Mouse (Mus musculus): ENCODE measurements at regions not wholly inside any gene's neighbourhood (a gene's known extent, or its start where the extent isn't known, plus 50 kb on each side); places are given as distances from the start of the nearest gene placed in this dataset.

- DNase-seq (ENCODE audit: low read depth, low spot score): no peak
Observed at GRCm38 (mm10) chr4:31392932-31393632, 570.8 kb upstream of the Map3k7 start.

- DNase-seq (ENCODE audit: low read depth, low spot score): no peak
Observed at GRCm38 (mm10) chr4:31395538-31395937, 568.4 kb upstream of the Map3k7 start.

GRCm38 (mm10) chr4:31403976-31404375, 559.9 kb upstream of the Map3k7 start:
- DNase-seq (ENCODE audit: low read depth, low spot score): no peak

- no peak for DNase-seq (ENCODE audit: low read depth, low spot score)
Observed at GRCm38 (mm10) chr4:31404840-31405714, 558.8 kb upstream of the Map3k7 start.

GRCm38 (mm10) chr4:31410157-31410556, 553.7 kb upstream of the Map3k7 start:
- DNase-seq (ENCODE audit: low read depth, low spot score): no peak

- DNase-seq (ENCODE audit: low read depth, low spot score): no peak
Observed at GRCm38 (mm10) chr4:31411770-31412525, 551.9 kb upstream of the Map3k7 start.

- DNase-seq (ENCODE audit: low read depth, low spot score): no peak
Observed at GRCm38 (mm10) chr4:31417161-31417560, 546.7 kb upstream of the Map3k7 start.

- peak; percentile 69 for DNase-seq (ENCODE audit: low read depth, low spot score)
Observed at GRCm38 (mm10) chr4:31419240-31419639, 544.7 kb upstream of the Map3k7 start.

- DNase-seq (ENCODE audit: low read depth, low spot score): no peak
Observed at GRCm38 (mm10) chr4:31420167-31420566, 543.7 kb upstream of the Map3k7 start.

GRCm38 (mm10) chr4:31421386-31421785, 542.5 kb upstream of the Map3k7 start:
- DNase-seq (ENCODE audit: low read depth, low spot score): no peak

- no peak for DNase-seq (ENCODE audit: low read depth, low spot score)
Observed at GRCm38 (mm10) chr4:31425135-31425534, 538.8 kb upstream of the Map3k7 start.

GRCm38 (mm10) chr4:31425716-31426115, 538.2 kb upstream of the Map3k7 start:
- no peak for DNase-seq (ENCODE audit: low read depth, low spot score)

- no peak for DNase-seq (ENCODE audit: low read depth, low spot score)
Observed at GRCm38 (mm10) chr4:31426169-31427030, 537.5 kb upstream of the Map3k7 start.

- no peak for DNase-seq (ENCODE audit: low read depth, low spot score)
Observed at GRCm38 (mm10) chr4:31433943-31434342, 530.0 kb upstream of the Map3k7 start.

GRCm38 (mm10) chr4:31454898-31455297, 509.0 kb upstream of the Map3k7 start:
- no peak for DNase-seq (ENCODE audit: low read depth, low spot score)

GRCm38 (mm10) chr4:31455466-31455865, 508.4 kb upstream of the Map3k7 start:
- no peak for DNase-seq (ENCODE audit: low read depth, low spot score)

GRCm38 (mm10) chr4:31462456-31462855, 501.4 kb upstream of the Map3k7 start:
- no peak for DNase-seq (ENCODE audit: low read depth, low spot score)

GRCm38 (mm10) chr4:31463130-31463698, 500.7 kb upstream of the Map3k7 start:
- no peak for DNase-seq (ENCODE audit: low read depth, low spot score)

GRCm38 (mm10) chr4:31468306-31468705, 495.6 kb upstream of the Map3k7 start:
- no peak for DNase-seq (ENCODE audit: low read depth, low spot score)

GRCm38 (mm10) chr4:31469803-31470202, 494.1 kb upstream of the Map3k7 start:
- DNase-seq (ENCODE audit: low read depth, low spot score): no peak

GRCm38 (mm10) chr4:31492535-31492934, 471.4 kb upstream of the Map3k7 start:
- DNase-seq (ENCODE audit: low read depth, low spot score): no peak

Data from telencephalon, adult 2 months (tissue).